Mouse (Mus musculus) thymus, adult 2 months (tissue): ENCODE results near the gene Lonp2. TPM values are rescaled to one million over a fixed set of nuclear protein-coding genes. Genes with fewer than 3 reads are reported as not detected.

Experiments
- DNase-seq: peaks from one replicate; pipeline ENCODE4 v3.0.0; 2021
- H3K27ac ChIP-seq: fragments of 200-500 bp; 2 replicates; pipeline ENCODE4 v1.5.1; 2012; ENCODE audit warnings: low read length, control low read depth; ENCODE audit not compliant: control insufficient read depth, insufficient read depth
- H3K27me3 ChIP-seq: fragments of 200-500 bp; 2 replicates; pipeline ENCODE4 v1.6.1; 2012; ENCODE audit warnings: mild to moderate bottlenecking, low read length, moderate library complexity, mixed read lengths; ENCODE audit not compliant: control insufficient read depth, insufficient read depth
- H3K36me3 ChIP-seq: fragments of 200-500 bp; 2 replicates; pipeline ENCODE4 v1.6.1; 2012; ENCODE audit warnings: mild to moderate bottlenecking, low read length, moderate library complexity; ENCODE audit not compliant: control insufficient read depth, insufficient read depth
- H3K4me1 ChIP-seq: fragments of 200-500 bp; replicated peaks from 2 replicates; pipeline ENCODE4 v1.6.1; 2012; ENCODE audit warnings: low read length; ENCODE audit not compliant: control insufficient read depth, insufficient read depth
- H3K4me3 ChIP-seq: fragments of 200-500 bp; 2 replicates; pipeline ENCODE4 v1.5.1; 2012; ENCODE audit warnings: mild to moderate bottlenecking, low read length, control low read depth, moderate library complexity; ENCODE audit not compliant: control insufficient read depth, insufficient read depth
- CTCF ChIP-seq: fragments of 200-500 bp; IDR thresholded peaks from 2 replicates; pipeline ENCODE4 v1.5.1; 2012; ENCODE audit warnings: mild to moderate bottlenecking, control low read depth, low read length, moderate library complexity, borderline replicate concordance; ENCODE audit not compliant: control insufficient read depth, poor library complexity, insufficient read depth; ENCODE audit errors: extremely low read depth
- POLR2A ChIP-seq: fragments of 200-500 bp; IDR thresholded peaks from 2 replicates; pipeline ENCODE4 v1.6.1; 2012; ENCODE audit warnings: mild to moderate bottlenecking, low read length, control low read depth, moderate library complexity; ENCODE audit not compliant: control insufficient read depth, poor library complexity, insufficient read depth; ENCODE audit errors: extremely low read depth
- WGBS: fragments of 180-500 bp; shearing (Covaris S2); methylation state at CpG from one replicate; pipeline ENCODE4 v1.1.7; 2018; 5-methylcytosine and 5-hydroxymethylcytosine counted together
- polyA plus RNA-seq: library from polyadenylated mRNA; depleted of rRNA; stranded (reverse); fragments of >200 nt; gene quantifications from 2 replicates; pipeline ENCODE4 v1.2.3, GENCODE M21; 2012

The Lonp2 gene
- polyA plus RNA-seq, 1 experiment: 63.3 TPM

DNA sequence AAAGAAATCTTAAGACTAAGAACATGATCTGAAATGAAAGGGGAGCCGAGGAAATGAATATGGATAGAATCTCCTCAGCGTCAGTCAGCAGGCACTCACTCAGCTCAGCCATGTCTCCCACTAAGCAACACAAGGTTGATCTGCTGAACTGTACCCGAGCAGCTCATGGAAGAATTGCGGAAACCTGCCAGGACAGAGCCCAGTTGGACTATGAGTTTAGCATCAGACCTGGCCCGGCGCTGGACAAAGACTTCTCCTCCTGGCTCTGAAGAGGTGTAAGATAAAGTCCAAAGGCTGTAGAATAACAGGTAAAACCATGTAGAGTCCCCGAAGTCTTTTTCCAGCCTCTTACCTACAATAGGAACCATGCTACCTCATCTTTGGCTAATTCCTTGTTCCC, 26.2 kb upstream of the Lonp2 start:
- no peak for DNase-seq
- no peak overlapping the region for H3K27ac ChIP-seq
- H3K4me3 ChIP-seq: no peak overlapping the region
- H3K27me3 ChIP-seq: no peaks in the 10 kb centered on the region
- H3K36me3 ChIP-seq: no peaks in the 10 kb centered on the region
- H3K4me1 ChIP-seq: no peaks in the 10 kb centered on the region
- no peak for TF ChIP-seq POLR2A
- TF ChIP-seq CTCF: no peak
- WGBS: 97% methylated on average over 7 of the region's 7 CpGs

DNA sequence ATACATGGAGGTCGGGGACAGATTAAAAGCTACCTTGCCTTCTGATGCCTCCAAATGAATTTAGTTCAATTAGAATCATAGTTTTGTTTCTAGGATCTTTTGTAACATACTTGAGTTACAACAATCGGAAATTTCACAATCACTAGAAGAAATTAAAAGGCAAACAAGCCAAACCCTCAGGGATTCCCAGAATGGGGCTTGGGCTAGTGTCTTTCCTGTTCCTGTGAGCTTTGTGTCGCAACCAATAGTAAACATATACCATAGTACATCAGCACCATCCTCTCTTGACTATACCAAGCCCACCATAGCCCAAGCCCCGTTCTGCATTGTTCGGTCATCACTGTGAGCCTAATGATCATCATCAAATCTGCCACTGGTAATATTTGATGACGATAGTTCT, 24.5 kb upstream of the Lonp2 start:
- H3K4me3 ChIP-seq: no peak overlapping the region
- DNase-seq: no peak
- TF ChIP-seq CTCF (no peak), POLR2A (no peak)
- no peaks in the 10 kb centered on the region for H3K27me3 ChIP-seq
- H3K27ac ChIP-seq: no peak overlapping the region
- H3K36me3 ChIP-seq: no peaks in the 10 kb centered on the region
- H3K4me1 ChIP-seq: no peaks in the 10 kb centered on the region
- 96% methylated on average over 6 of the region's 6 CpGs for WGBS

DNA sequence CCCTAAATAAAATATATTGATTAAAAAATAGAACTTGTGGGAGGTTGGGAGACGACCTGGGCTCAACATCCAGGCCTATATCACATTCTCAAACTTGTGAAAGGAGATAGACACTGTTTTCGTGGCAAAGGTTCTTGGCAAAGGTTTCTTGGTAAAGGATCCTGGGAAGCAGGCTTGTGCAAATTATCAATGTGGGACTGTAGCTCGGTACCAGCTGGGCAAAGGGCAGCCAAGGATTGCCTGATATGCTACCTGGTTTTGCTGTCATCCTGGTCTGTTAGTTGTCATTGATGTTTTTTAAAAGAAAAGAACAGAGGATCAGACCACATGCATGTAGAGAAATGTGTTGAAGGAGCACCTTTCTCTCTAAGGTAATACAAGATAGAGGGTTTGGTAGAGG, 23.5 kb upstream of the Lonp2 start:
- no peak overlapping the region for H3K27ac ChIP-seq
- H3K4me3 ChIP-seq: no peak overlapping the region
- no peak for DNase-seq
- H3K36me3 ChIP-seq: no peaks in the 10 kb centered on the region
- WGBS: 91% methylated on average over 3 of the region's 3 CpGs
- no peak for TF ChIP-seq CTCF
- no peak for TF ChIP-seq POLR2A
- no peaks in the 10 kb centered on the region for H3K27me3 ChIP-seq
- no peaks in the 10 kb centered on the region for H3K4me1 ChIP-seq

DNA sequence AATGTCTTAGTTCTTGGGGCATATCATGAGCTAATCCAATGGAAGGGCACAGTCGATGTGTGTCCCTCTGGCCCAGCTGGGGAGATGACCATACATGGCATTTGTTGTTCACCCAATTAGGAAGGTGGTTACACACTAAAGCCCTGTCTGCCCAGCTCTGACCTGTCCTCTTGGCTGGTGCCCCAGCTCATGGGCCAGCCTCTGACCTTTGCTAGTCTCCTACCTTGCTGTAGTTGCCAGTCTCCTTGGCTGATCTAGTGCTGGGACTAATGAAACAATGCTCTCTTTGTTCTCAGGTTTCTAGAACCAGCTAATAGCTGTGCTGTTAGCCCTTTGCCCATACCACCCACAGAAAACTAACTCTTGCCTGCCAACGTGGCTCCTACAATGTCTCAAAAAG, 20.7 kb upstream of the Lonp2 start:
- H3K27me3 ChIP-seq: no peaks in the 10 kb centered on the region
- H3K36me3 ChIP-seq: no peaks in the 10 kb centered on the region
- no peak for DNase-seq
- H3K4me3 ChIP-seq: no peak overlapping the region
- 92% methylated on average over 2 of the region's 2 CpGs for WGBS
- no peaks in the 10 kb centered on the region for H3K4me1 ChIP-seq
- no peak for TF ChIP-seq CTCF
- no peak for TF ChIP-seq POLR2A
- no peak overlapping the region for H3K27ac ChIP-seq

DNA sequence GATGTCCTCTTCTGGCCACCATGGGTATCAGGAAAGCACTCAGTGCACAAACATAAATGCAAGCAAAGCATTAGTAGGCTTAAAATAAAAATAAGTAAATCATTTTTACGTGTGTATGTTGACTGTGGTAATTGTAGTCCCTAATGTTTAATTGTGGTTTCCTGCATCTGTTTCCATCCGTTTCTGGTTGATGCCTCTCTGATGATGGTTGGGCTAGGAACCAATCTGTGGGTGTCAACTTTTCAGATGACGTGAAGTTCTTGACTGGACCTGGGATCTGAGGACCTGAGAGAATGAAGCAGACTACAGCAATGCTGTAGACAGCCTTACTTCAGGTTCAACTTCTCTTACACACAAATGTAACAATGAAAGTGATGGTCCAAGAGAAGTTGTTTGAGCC, 19.2 kb upstream of the Lonp2 start:
- no peaks in the 10 kb centered on the region for H3K36me3 ChIP-seq
- no peaks in the 10 kb centered on the region for H3K27me3 ChIP-seq
- WGBS: 18% methylated on average over 3 of the region's 3 CpGs
- DNase-seq: no peak
- no peaks in the 10 kb centered on the region for H3K4me1 ChIP-seq
- H3K27ac ChIP-seq: no peak overlapping the region
- H3K4me3 ChIP-seq: no peak overlapping the region
- TF ChIP-seq CTCF (no peak), POLR2A (no peak)

DNA sequence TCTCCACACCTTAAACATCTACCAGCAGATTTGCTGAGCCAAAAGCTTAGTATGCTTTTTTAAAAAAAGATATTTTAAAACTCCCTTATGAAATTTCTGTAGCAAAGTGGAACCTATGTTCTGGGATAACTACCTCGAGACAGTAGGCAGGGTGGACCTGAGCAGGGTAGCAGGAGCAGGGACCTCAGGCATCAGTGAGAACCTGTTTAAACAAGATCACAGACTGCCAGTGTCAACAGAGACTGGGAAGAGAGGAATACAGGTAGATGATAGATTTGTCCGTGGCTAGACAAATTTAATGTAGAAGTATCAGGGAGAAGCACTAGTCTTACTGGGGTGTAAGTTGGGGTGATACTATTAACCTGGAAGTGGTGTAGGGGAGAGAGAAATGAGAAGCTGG, 10.0 kb upstream of the Lonp2 start:
- Histone ChIP-seq H3K4me1 (no peaks in the 10 kb centered on the region), H3K27ac (no peak overlapping the region), H3K27me3 (no peaks in the 10 kb centered on the region), H3K36me3 (no peaks in the 10 kb centered on the region), H3K4me3 (no peak overlapping the region)
- 82% methylated on average over 2 of the region's 2 CpGs for WGBS
- no peak for TF ChIP-seq CTCF
- no peak for TF ChIP-seq POLR2A
- no peak for DNase-seq

DNA sequence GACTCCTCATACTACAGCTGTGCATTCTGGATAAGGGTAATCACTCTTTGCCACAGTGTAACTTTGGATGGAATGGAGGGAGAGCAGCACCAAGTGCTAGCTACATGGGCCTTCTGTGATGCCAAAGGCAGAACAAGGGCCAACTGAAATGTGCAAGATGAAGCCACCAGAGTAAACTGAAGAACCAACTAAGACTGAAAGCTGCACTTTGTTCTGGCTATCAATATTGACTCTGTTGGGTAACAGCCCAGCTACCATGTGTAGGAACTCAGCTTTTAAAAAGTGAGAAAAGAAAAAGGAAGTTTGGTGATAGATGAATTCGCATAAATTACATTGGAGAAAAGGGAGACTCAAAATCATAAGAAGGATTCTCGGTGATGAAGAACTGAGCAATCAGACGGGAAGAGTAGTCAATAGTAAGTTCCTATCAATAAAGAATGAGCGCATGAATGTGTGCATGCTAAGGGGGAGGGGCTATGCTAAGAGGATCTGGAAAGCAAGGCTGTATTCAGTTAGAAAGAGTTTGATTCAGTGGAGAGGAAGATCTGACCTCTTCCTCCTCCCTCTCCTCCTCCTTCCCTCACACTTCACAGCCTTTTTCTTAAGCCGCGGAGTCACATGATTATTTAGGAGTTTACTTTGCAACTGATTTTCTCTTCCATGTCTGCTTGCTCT, 8.6 kb upstream of the Lonp2 start:
- WGBS: 93% methylated on average over 6 of the region's 6 CpGs
- Histone ChIP-seq H3K4me3 (no peak overlapping the region), H3K4me1 (no peaks in the 10 kb centered on the region), H3K27ac (no peak overlapping the region), H3K36me3 (no peaks in the 10 kb centered on the region), H3K27me3 (no peaks in the 10 kb centered on the region)
- TF ChIP-seq POLR2A (no peak), CTCF (no peak)
- no peak for DNase-seq
